Mouse (Mus musculus): ENCODE results near the gene Igsf8.

GRCm38 (mm10) chr1:172312768-172313561, 51.5 kb downstream of the Igsf8 start:
- no peak for TF ChIP-seq EP300 (IDR thresholded peaks at IDR 0.05; ENCODE audit: low read depth)
- TF ChIP-seq CTCF (IDR thresholded peaks at IDR 0.05; ENCODE audit: low read depth): no peak
